Mouse (Mus musculus): Measurements from ENCODE around the gene Fam71a. TPM values are rescaled to one million over a fixed set of nuclear protein-coding genes. Genes with fewer than 3 reads are reported as not detected.

Gene Fam71a
- polyA plus RNA-seq, 1 experiment from 2014 or later: not detected

Other genes starting within 250 kb of the Fam71a start
- 51.5 and 60.1 TPM in 2 replicates for gene Angel2, start 239.7 kb downstream of the Fam71a start, polyA plus RNA-seq (2015; fragmentation: Nextera tagmentation; extraction: Ambion mirVana)
- 54.3 and 54.7 TPM in 2 replicates for gene Vash2, start 185.5 kb downstream of the Fam71a start, polyA plus RNA-seq (2015; fragmentation: Nextera tagmentation; extraction: Ambion mirVana)
- gene Flvcr1, start 138.7 kb downstream of the Fam71a start, polyA plus RNA-seq (2015; fragmentation: Nextera tagmentation; extraction: Ambion mirVana): 6.2 and 7.0 TPM in 2 replicates
- not detected in 2 replicates for gene Spata45, start 128.2 kb downstream of the Fam71a start, polyA plus RNA-seq (2015; fragmentation: Nextera tagmentation; extraction: Ambion mirVana)
- gene Tatdn3, start 101.9 kb downstream of the Fam71a start, polyA plus RNA-seq (2015; fragmentation: Nextera tagmentation; extraction: Ambion mirVana): 13.9 and 14.0 TPM in 2 replicates
- 24.2 and 24.7 TPM in 2 replicates for gene Nsl1, start 101.8 kb downstream of the Fam71a start, polyA plus RNA-seq (2015; fragmentation: Nextera tagmentation; extraction: Ambion mirVana)
- 10.8 and 12.3 TPM in 2 replicates for gene Batf3, start 67.0 kb downstream of the Fam71a start, polyA plus RNA-seq (2015; fragmentation: Nextera tagmentation; extraction: Ambion mirVana)
- 2.6 and 2.9 TPM in 2 replicates for gene Atf3, start 53.2 kb upstream of the Fam71a start, polyA plus RNA-seq (2015; fragmentation: Nextera tagmentation; extraction: Ambion mirVana)
- gene Nenf, start 153.4 kb upstream of the Fam71a start, polyA plus RNA-seq (2015; fragmentation: Nextera tagmentation; extraction: Ambion mirVana): 88.3 and 94.7 TPM in 2 replicates
- gene Tmem206, start 161.1 kb upstream of the Fam71a start, polyA plus RNA-seq (2015; fragmentation: Nextera tagmentation; extraction: Ambion mirVana): 17.8 and 18.3 TPM in 2 replicates
- gene Ppp2r5a, start 238.5 kb upstream of the Fam71a start, polyA plus RNA-seq (2015; fragmentation: Nextera tagmentation; extraction: Ambion mirVana): 14.4 and 18.6 TPM in 2 replicates

Data from embryonic facial prominence, embryonic 13.5 days (tissue).